Mouse (Mus musculus): Measurements from ENCODE around the gene Hipk2. TPM values are rescaled to one million over a fixed set of nuclear protein-coding genes. Genes with fewer than 3 reads are reported as not detected.
"Not testable (repeated sequence)": the region's sequence is repeated elsewhere in the genome, so short reads cannot be mapped to it uniquely, and the experiment has no call there.

Hipk2 gene
- polyA plus RNA-seq, 1 experiment, result 16.9 TPM

GRCm38 (mm10) chr6:38682532-38682931, 193.4 kb downstream of the Hipk2 start:
- WGBS, result 86% methylated on average over 2 of the region's 2 CpGs

GRCm38 (mm10) chr6:38677629-38678028, 198.3 kb downstream of the Hipk2 start:
- TF ChIP-seq POLR2A (IDR thresholded peaks at IDR 0.05; ENCODE audit: control insufficient read depth, extremely low read depth, insufficient read depth, low read length, poor library complexity) (no peak), CTCF (IDR thresholded peaks at IDR 0.05; ENCODE audit: borderline replicate concordance, control insufficient read depth, extremely low read depth, insufficient read depth, low read length, poor library complexity) (no peak)
- no peak for DNase-seq
- Histone ChIP-seq H3K27ac (ENCODE audit: control insufficient read depth, insufficient read depth, low read length) (no peak overlapping the region), H3K36me3 (ENCODE audit: control insufficient read depth, insufficient read depth, low read length) (no peaks in the 10 kb centered on the region), H3K4me3 (ENCODE audit: control insufficient read depth, insufficient read depth, low read length) (no peak overlapping the region), H3K4me1 (replicated peaks; ENCODE audit: control insufficient read depth, insufficient read depth, low read length) (no peaks in the 10 kb centered on the region), H3K27me3 (ENCODE audit: control insufficient read depth, insufficient read depth, low read length) (no peaks in the 10 kb centered on the region)
- WGBS, result 86% methylated on average over 9 of the region's 9 CpGs

More at GRCm38 (mm10) chr6:38682532-38682931, 193.4 kb downstream of the Hipk2 start:
- TF ChIP-seq POLR2A (IDR thresholded peaks at IDR 0.05; ENCODE audit: control insufficient read depth, extremely low read depth, insufficient read depth, low read length, poor library complexity) (no peak), CTCF (IDR thresholded peaks at IDR 0.05; ENCODE audit: borderline replicate concordance, control insufficient read depth, extremely low read depth, insufficient read depth, low read length, poor library complexity) (no peak)
- Histone ChIP-seq H3K27me3 (ENCODE audit: control insufficient read depth, insufficient read depth, low read length) (no peaks in the 10 kb centered on the region), H3K27ac (ENCODE audit: control insufficient read depth, insufficient read depth, low read length) (no peak overlapping the region), H3K36me3 (ENCODE audit: control insufficient read depth, insufficient read depth, low read length) (no peaks in the 10 kb centered on the region), H3K4me1 (replicated peaks; ENCODE audit: control insufficient read depth, insufficient read depth, low read length) (no peaks in the 10 kb centered on the region), H3K4me3 (ENCODE audit: control insufficient read depth, insufficient read depth, low read length) (no peak overlapping the region)
- DNase-seq, result no peak

- Histone ChIP-seq H3K27me3 (ENCODE audit: control insufficient read depth, insufficient read depth, low read length) (no peaks in the 10 kb centered on the region), H3K27ac (ENCODE audit: control insufficient read depth, insufficient read depth, low read length) (no peak overlapping the region), H3K36me3 (ENCODE audit: control insufficient read depth, insufficient read depth, low read length) (no peaks in the 10 kb centered on the region), H3K4me3 (ENCODE audit: control insufficient read depth, insufficient read depth, low read length) (no peak overlapping the region), H3K4me1 (replicated peaks; ENCODE audit: control insufficient read depth, insufficient read depth, low read length) (no peaks in the 10 kb centered on the region)
- no peak for DNase-seq
- WGBS, result 81% methylated on average over 14 of the region's 14 CpGs
- TF ChIP-seq CTCF (IDR thresholded peaks at IDR 0.05; ENCODE audit: borderline replicate concordance, control insufficient read depth, extremely low read depth, insufficient read depth, low read length, poor library complexity) (no peak), POLR2A (IDR thresholded peaks at IDR 0.05; ENCODE audit: control insufficient read depth, extremely low read depth, insufficient read depth, low read length, poor library complexity) (no peak)
These were observed 199.2 kb downstream of the Hipk2 start for GRCm38 (mm10) chr6:38676723-38677122.

GRCm38 (mm10) chr6:38676217-38676616, 199.7 kb downstream of the Hipk2 start:
- 85% methylated on average over 6 of the region's 6 CpGs for whole genome bisulfite sequencing
- TF ChIP-seq POLR2A (IDR thresholded peaks at IDR 0.05; ENCODE audit: control insufficient read depth, extremely low read depth, insufficient read depth, low read length, poor library complexity), result no peak
- no peak for TF ChIP-seq CTCF (IDR thresholded peaks at IDR 0.05; ENCODE audit: borderline replicate concordance, control insufficient read depth, extremely low read depth, insufficient read depth, low read length, poor library complexity)
- no peak for DNase-seq
- Histone ChIP-seq H3K36me3 (ENCODE audit: control insufficient read depth, insufficient read depth, low read length) (no peaks in the 10 kb centered on the region), H3K4me3 (ENCODE audit: control insufficient read depth, insufficient read depth, low read length) (no peak overlapping the region), H3K4me1 (replicated peaks; ENCODE audit: control insufficient read depth, insufficient read depth, low read length) (no peaks in the 10 kb centered on the region), H3K27ac (ENCODE audit: control insufficient read depth, insufficient read depth, low read length) (no peak overlapping the region), H3K27me3 (ENCODE audit: control insufficient read depth, insufficient read depth, low read length) (no peaks in the 10 kb centered on the region)

- TF ChIP-seq POLR2A (IDR thresholded peaks at IDR 0.05; ENCODE audit: control insufficient read depth, extremely low read depth, insufficient read depth, low read length, poor library complexity), result no peak
- TF ChIP-seq CTCF (IDR thresholded peaks at IDR 0.05; ENCODE audit: borderline replicate concordance, control insufficient read depth, extremely low read depth, insufficient read depth, low read length, poor library complexity), result no peak
- Histone ChIP-seq H3K4me1 (replicated peaks; ENCODE audit: control insufficient read depth, insufficient read depth, low read length) (no peaks in the 10 kb centered on the region), H3K27ac (ENCODE audit: control insufficient read depth, insufficient read depth, low read length) (no peak overlapping the region)
These were observed 204.0 kb downstream of the Hipk2 start for GRCm38 (mm10) chr6:38672011-38672410.

GRCm38 (mm10) chr6:38671270-38671669, 204.7 kb downstream of the Hipk2 start:
- Histone ChIP-seq H3K36me3 (ENCODE audit: control insufficient read depth, insufficient read depth, low read length) (no peaks in the 10 kb centered on the region), H3K4me1 (replicated peaks; ENCODE audit: control insufficient read depth, insufficient read depth, low read length) (no peaks in the 10 kb centered on the region), H3K4me3 (ENCODE audit: control insufficient read depth, insufficient read depth, low read length) (no peak overlapping the region), H3K27ac (ENCODE audit: control insufficient read depth, insufficient read depth, low read length) (no peak overlapping the region), H3K27me3 (ENCODE audit: control insufficient read depth, insufficient read depth, low read length) (no peaks in the 10 kb centered on the region)
- DNase-seq, result no peak
- TF ChIP-seq CTCF (IDR thresholded peaks at IDR 0.05; ENCODE audit: borderline replicate concordance, control insufficient read depth, extremely low read depth, insufficient read depth, low read length, poor library complexity) (no peak), POLR2A (IDR thresholded peaks at IDR 0.05; ENCODE audit: control insufficient read depth, extremely low read depth, insufficient read depth, low read length, poor library complexity) (no peak)
- WGBS, result 96% methylated on average over 7 of the region's 7 CpGs

More at GRCm38 (mm10) chr6:38672011-38672410, 204.0 kb downstream of the Hipk2 start:
- DNase-seq, result no peak
- WGBS, result 89% methylated on average over 3 of the region's 3 CpGs
- Histone ChIP-seq H3K36me3 (ENCODE audit: control insufficient read depth, insufficient read depth, low read length) (no peaks in the 10 kb centered on the region), H3K4me3 (ENCODE audit: control insufficient read depth, insufficient read depth, low read length) (no peak overlapping the region), H3K27me3 (ENCODE audit: control insufficient read depth, insufficient read depth, low read length) (no peaks in the 10 kb centered on the region)

GRCm38 (mm10) chr6:38670488-38670887, 205.5 kb downstream of the Hipk2 start:
- 95% methylated on average over 1 of the region's 1 CpGs for WGBS
- not testable (repeated sequence) for H3K4me3 ChIP-seq (ENCODE audit: control insufficient read depth, insufficient read depth, low read length); H3K4me1 ChIP-seq (replicated peaks; ENCODE audit: control insufficient read depth, insufficient read depth, low read length); H3K36me3 ChIP-seq (ENCODE audit: control insufficient read depth, insufficient read depth, low read length); H3K27me3 ChIP-seq (ENCODE audit: control insufficient read depth, insufficient read depth, low read length); DNase-seq; H3K27ac ChIP-seq (ENCODE audit: control insufficient read depth, insufficient read depth, low read length)

Measured in thymus, adult 2 months (tissue).